Mouse (Mus musculus): Measurements from ENCODE around the gene Mettl15. TPM values are rescaled to one million over a fixed set of nuclear protein-coding genes. Genes with fewer than 3 reads are reported as not detected.

Gene Mettl15
- 6.3 and 8.7 TPM in 2 replicates for polyA plus RNA-seq (2012; rRNA removed)

- DNase-seq (ENCODE audit: low read depth), result peak; percentile 99
These were observed at the start of gene Mettl15, which contains the start of gene Kif18a for GRCm38 (mm10) chr2:109280600-109281340. Mettl15 (minus strand) TSS chr2:109280748. Kif18a (plus strand) TSS chr2:109280738.

GRCm38 (mm10) chr2:109311369-109311768 is 30.8 kb upstream of the Mettl15 start:
- no peak for DNase-seq (ENCODE audit: low read depth)
- TF ChIP-seq CTCF (IDR thresholded peaks at IDR 0.05; ENCODE audit: borderline replicate concordance, extremely low read depth, insufficient read depth, insufficient read length), result no peak
- TF ChIP-seq POLR2A (IDR thresholded peaks at IDR 0.05; ENCODE audit: borderline replicate concordance, extremely low read depth, insufficient read depth, insufficient read length, poor library complexity, severe bottlenecking), result no peak

More at GRCm38 (mm10) chr2:109280600-109281340, at the start of gene Mettl15, which contains the start of gene Kif18a:
- TF ChIP-seq CTCF (IDR thresholded peaks at IDR 0.05; ENCODE audit: borderline replicate concordance, extremely low read depth, insufficient read depth, insufficient read length) (no peak), POLR2A (IDR thresholded peaks at IDR 0.05; ENCODE audit: borderline replicate concordance, extremely low read depth, insufficient read depth, insufficient read length, poor library complexity, severe bottlenecking) (peak; percentile 47; the same call in 1 of the 2 replicates)

GRCm38 (mm10) chr2:109303638-109304037 is 23.1 kb upstream of the Mettl15 start:
- no peak for DNase-seq (ENCODE audit: low read depth)
- no peak for TF ChIP-seq POLR2A (IDR thresholded peaks at IDR 0.05; ENCODE audit: borderline replicate concordance, extremely low read depth, insufficient read depth, insufficient read length, poor library complexity, severe bottlenecking)
- TF ChIP-seq CTCF (IDR thresholded peaks at IDR 0.05; ENCODE audit: borderline replicate concordance, extremely low read depth, insufficient read depth, insufficient read length), result no peak

GRCm38 (mm10) chr2:109302234-109302633 is 21.7 kb upstream of the Mettl15 start:
- no peak for DNase-seq (ENCODE audit: low read depth)
- TF ChIP-seq POLR2A (IDR thresholded peaks at IDR 0.05; ENCODE audit: borderline replicate concordance, extremely low read depth, insufficient read depth, insufficient read length, poor library complexity, severe bottlenecking) (no peak), CTCF (IDR thresholded peaks at IDR 0.05; ENCODE audit: borderline replicate concordance, extremely low read depth, insufficient read depth, insufficient read length) (no peak)

GRCm38 (mm10) chr2:109298160-109298559 is 17.6 kb upstream of the Mettl15 start:
- no peak for TF ChIP-seq POLR2A (IDR thresholded peaks at IDR 0.05; ENCODE audit: borderline replicate concordance, extremely low read depth, insufficient read depth, insufficient read length, poor library complexity, severe bottlenecking)
- no peak for TF ChIP-seq CTCF (IDR thresholded peaks at IDR 0.05; ENCODE audit: borderline replicate concordance, extremely low read depth, insufficient read depth, insufficient read length)
- DNase-seq (ENCODE audit: low read depth), result no peak

GRCm38 (mm10) chr2:109296264-109296663 is 15.7 kb upstream of the Mettl15 start:
- DNase-seq (ENCODE audit: low read depth), result no peak
- no peak for TF ChIP-seq POLR2A (IDR thresholded peaks at IDR 0.05; ENCODE audit: borderline replicate concordance, extremely low read depth, insufficient read depth, insufficient read length, poor library complexity, severe bottlenecking)
- TF ChIP-seq CTCF (IDR thresholded peaks at IDR 0.05; ENCODE audit: borderline replicate concordance, extremely low read depth, insufficient read depth, insufficient read length), result no peak

- TF ChIP-seq POLR2A (IDR thresholded peaks at IDR 0.05; ENCODE audit: borderline replicate concordance, extremely low read depth, insufficient read depth, insufficient read length, poor library complexity, severe bottlenecking) (no peak), CTCF (IDR thresholded peaks at IDR 0.05; ENCODE audit: borderline replicate concordance, extremely low read depth, insufficient read depth, insufficient read length) (no peak)
- DNase-seq (ENCODE audit: low read depth), result no peak
These were observed 8.8 kb upstream of the Mettl15 start for GRCm38 (mm10) chr2:109289327-109289726.

GRCm38 (mm10) chr2:109284121-109284520 is 3.6 kb upstream of the Mettl15 start:
- DNase-seq (ENCODE audit: low read depth), result no peak
- TF ChIP-seq POLR2A (IDR thresholded peaks at IDR 0.05; ENCODE audit: borderline replicate concordance, extremely low read depth, insufficient read depth, insufficient read length, poor library complexity, severe bottlenecking), result no peak
- TF ChIP-seq CTCF (IDR thresholded peaks at IDR 0.05; ENCODE audit: borderline replicate concordance, extremely low read depth, insufficient read depth, insufficient read length), result no peak

GRCm38 (mm10) chr2:109281341-109281690 is 768 bp upstream of the Mettl15 start:
- TF ChIP-seq POLR2A (IDR thresholded peaks at IDR 0.05; ENCODE audit: borderline replicate concordance, extremely low read depth, insufficient read depth, insufficient read length, poor library complexity, severe bottlenecking), result no peak
- TF ChIP-seq CTCF (IDR thresholded peaks at IDR 0.05; ENCODE audit: borderline replicate concordance, extremely low read depth, insufficient read depth, insufficient read length), result no peak
- peak; percentile 69 for DNase-seq (ENCODE audit: low read depth)

- TF ChIP-seq POLR2A (IDR thresholded peaks at IDR 0.05; ENCODE audit: borderline replicate concordance, extremely low read depth, insufficient read depth, insufficient read length, poor library complexity, severe bottlenecking) (no peak), CTCF (IDR thresholded peaks at IDR 0.05; ENCODE audit: borderline replicate concordance, extremely low read depth, insufficient read depth, insufficient read length) (no peak)
- no peak for DNase-seq (ENCODE audit: low read depth)
These were observed 312 bp downstream of the Mettl15 start for GRCm38 (mm10) chr2:109280272-109280599.

GRCm38 (mm10) chr2:109278036-109278435 is 2.5 kb downstream of the Mettl15 start:
- TF ChIP-seq CTCF (IDR thresholded peaks at IDR 0.05; ENCODE audit: borderline replicate concordance, extremely low read depth, insufficient read depth, insufficient read length), result no peak
- DNase-seq (ENCODE audit: low read depth), result peak; percentile 60

- TF ChIP-seq CTCF (IDR thresholded peaks at IDR 0.05; ENCODE audit: borderline replicate concordance, extremely low read depth, insufficient read depth, insufficient read length) (no peak), POLR2A (IDR thresholded peaks at IDR 0.05; ENCODE audit: borderline replicate concordance, extremely low read depth, insufficient read depth, insufficient read length, poor library complexity, severe bottlenecking) (no peak)
- peak; percentile 18 for DNase-seq (ENCODE audit: low read depth)
These were observed 3.0 kb downstream of the Mettl15 start for GRCm38 (mm10) chr2:109277593-109277992.
